Mouse (Mus musculus) lung, embryonic 16.5 days (tissue): Measurements from ENCODE around the gene Erc2. TPM values are rescaled to one million over a fixed set of nuclear protein-coding genes. Genes with fewer than 3 reads are reported as not detected.

Experiments
- ATAC-seq: fragments of 200-750 bp; cut with Nextera tagmentation; 2 replicates; pipeline ENCODE4 v1.8.0; 2017; ENCODE audit warnings: low read depth, mild to moderate bottlenecking, moderate library complexity
- H3K27ac ChIP-seq: fragments of 300-500 bp; sonication (generic); 2 replicates; pipeline ENCODE4 v1.5.1; 2014; ENCODE audit warnings: mild to moderate bottlenecking, control low read depth, low read length
- H3K27me3 ChIP-seq: fragments of 300-500 bp; sonication (generic); 2 replicates; pipeline ENCODE4 v1.6.1; 2014; ENCODE audit warnings: low read depth, low read length, mixed read lengths; ENCODE audit not compliant: control insufficient read depth, insufficient read depth
- H3K36me3 ChIP-seq: fragments of 300-500 bp; sonication (generic); 2 replicates; pipeline ENCODE4 v1.6.1; 2014; ENCODE audit warnings: low read length; ENCODE audit not compliant: control insufficient read depth, insufficient read depth
- H3K4me1 ChIP-seq: fragments of 300-500 bp; sonication (generic); replicated peaks from 2 replicates; pipeline ENCODE4 v1.6.1; 2014; ENCODE audit warnings: low read length, mixed read lengths; ENCODE audit not compliant: control insufficient read depth, insufficient read depth
- H3K4me2 ChIP-seq: fragments of 300-500 bp; sonication (generic); 2 replicates; pipeline ENCODE4 v1.6.1; 2014; ENCODE audit warnings: low read depth, low read length, control low read depth
- H3K4me3 ChIP-seq: fragments of 300-500 bp; sonication (generic); 2 replicates; pipeline ENCODE4 v1.5.1; 2014; ENCODE audit warnings: mild to moderate bottlenecking, low read length, control low read depth
- H3K9ac ChIP-seq: fragments of 300-500 bp; sonication (generic); 2 replicates; pipeline ENCODE4 v1.6.1; 2014; ENCODE audit warnings: low read length, control low read depth
- H3K9me3 ChIP-seq: fragments of 300-500 bp; sonication (generic); 2 replicates; pipeline ENCODE4 v1.6.1; 2016; ENCODE audit warnings: low read length; ENCODE audit not compliant: control insufficient read depth
- WGBS: fragments of 180-500 bp; shearing (Covaris S2); extraction: QIAGEN DNeasy Blood & Tissue Kit; methylation state at CpG from one replicate; pipeline ENCODE4 v1.1.7; 2014; 5-methylcytosine and 5-hydroxymethylcytosine counted together
- polyA plus RNA-seq: library from polyadenylated mRNA; unstranded; fragments of >200 nt; fragmentation: Nextera tagmentation; extraction: Ambion mirVana; gene quantifications from 2 replicates; pipeline ENCODE4 v1.2.1, GENCODE M21; 2015

The Erc2 gene
- polyA plus RNA-seq, 1 experiment from 2014 or later = 1.5 TPM

- Histone ChIP-seq H3K27ac (no peak overlapping the region), H3K4me3 (no peak overlapping the region), H3K4me1 (no peaks in the 10 kb centered on the region), H3K36me3 (no peaks in the 10 kb centered on the region), H3K9ac (no peak overlapping the region), H3K9me3 (no peaks in the 10 kb centered on the region), H3K27me3 (no peaks in the 10 kb centered on the region), H3K4me2 (no peak overlapping the region)
- no peak for ATAC-seq
- WGBS = 79% methylated on average over 6 of the region's 6 CpGs
Observed at GRCm38 (mm10) chr14:28225550-28225949, 603.3 kb downstream of the Erc2 start.

GRCm38 (mm10) chr14:28230563-28230962 lies 608.3 kb downstream of the Erc2 start:
- Histone ChIP-seq H3K36me3 (no peaks in the 10 kb centered on the region), H3K4me3 (no peak overlapping the region), H3K4me1 (no peaks in the 10 kb centered on the region), H3K9ac (no peak overlapping the region), H3K27ac (no peak overlapping the region), H3K27me3 (no peaks in the 10 kb centered on the region), H3K4me2 (no peak overlapping the region), H3K9me3 (no peaks in the 10 kb centered on the region)
- ATAC-seq = no peak
- 70% methylated on average over 6 of the region's 6 CpGs for WGBS

GRCm38 (mm10) chr14:28231241-28231640 lies 609.0 kb downstream of the Erc2 start:
- Histone ChIP-seq H3K27me3 (no peaks in the 10 kb centered on the region), H3K4me2 (no peak overlapping the region), H3K27ac (no peak overlapping the region), H3K9ac (no peak overlapping the region), H3K36me3 (no peaks in the 10 kb centered on the region), H3K4me1 (no peaks in the 10 kb centered on the region), H3K9me3 (no peaks in the 10 kb centered on the region), H3K4me3 (no peak overlapping the region)
- 70% methylated on average over 2 of the region's 2 CpGs for WGBS
- no peak for ATAC-seq

GRCm38 (mm10) chr14:28238336-28239048 lies 616.3 kb downstream of the Erc2 start:
- Histone ChIP-seq H3K4me1 (no peaks in the 10 kb centered on the region), H3K36me3 (no peaks in the 10 kb centered on the region), H3K27me3 (no peaks in the 10 kb centered on the region), H3K4me3 (no peak overlapping the region), H3K27ac (no peak overlapping the region), H3K9me3 (no peaks in the 10 kb centered on the region), H3K9ac (no peak overlapping the region), H3K4me2 (no peak overlapping the region)
- WGBS = 82% methylated on average over 9 of the region's 9 CpGs
- no peak for ATAC-seq

DNA sequence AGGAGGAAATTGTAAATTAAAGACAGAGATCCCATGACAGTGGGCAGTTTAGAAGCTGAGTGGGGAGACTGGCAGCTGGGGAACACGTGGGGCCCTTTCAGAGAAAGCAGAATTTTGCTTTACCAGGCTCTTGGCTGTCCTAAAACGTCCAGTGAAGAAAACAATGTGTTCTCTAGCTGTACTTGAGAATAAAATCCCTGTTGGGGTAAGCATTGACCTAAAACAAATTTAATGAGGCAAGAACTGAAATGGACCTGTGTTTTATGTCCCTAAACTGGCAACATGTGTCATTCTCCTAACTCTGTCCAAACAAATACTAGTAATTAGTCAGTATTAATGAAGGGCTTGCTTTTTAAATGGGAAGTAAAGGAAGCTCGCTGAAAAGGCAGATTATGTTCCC lies 617.9 kb downstream of the Erc2 start:
- Histone ChIP-seq H3K4me1 (no peaks in the 10 kb centered on the region), H3K4me3 (no peak overlapping the region), H3K27ac (no peak overlapping the region), H3K4me2 (no peak overlapping the region), H3K36me3 (no peaks in the 10 kb centered on the region), H3K27me3 (no peaks in the 10 kb centered on the region), H3K9me3 (no peaks in the 10 kb centered on the region), H3K9ac (no peak overlapping the region)
- WGBS = 48% methylated on average over 3 of the region's 3 CpGs
- no peak for ATAC-seq

DNA sequence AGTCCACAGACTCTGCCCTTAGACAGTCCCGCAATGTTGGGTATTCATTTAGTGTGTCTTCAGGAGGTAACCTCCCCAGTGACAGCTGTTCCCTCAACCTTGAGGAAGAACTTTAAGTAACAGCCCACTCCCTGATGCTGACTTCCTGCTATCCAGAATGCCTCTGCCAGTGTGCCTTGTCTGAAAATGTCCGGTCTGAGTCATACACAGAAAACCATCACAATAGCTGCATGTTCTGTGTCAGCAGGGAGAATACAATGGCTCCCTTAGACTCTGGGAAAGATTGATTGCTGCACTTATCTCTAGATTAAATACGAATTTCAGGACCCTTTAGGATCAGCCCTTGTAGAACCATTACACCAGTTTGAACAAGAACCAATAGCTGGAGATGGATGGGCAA lies 620.5 kb downstream of the Erc2 start:
- Histone ChIP-seq H3K36me3 (no peaks in the 10 kb centered on the region), H3K4me2 (no peak overlapping the region), H3K4me3 (no peak overlapping the region), H3K27me3 (no peaks in the 10 kb centered on the region), H3K27ac (no peak overlapping the region), H3K9ac (no peak overlapping the region), H3K4me1 (no peaks in the 10 kb centered on the region), H3K9me3 (no peaks in the 10 kb centered on the region)
- ATAC-seq = no peak
- 51% methylated on average over 3 of the region's 3 CpGs for WGBS

DNA sequence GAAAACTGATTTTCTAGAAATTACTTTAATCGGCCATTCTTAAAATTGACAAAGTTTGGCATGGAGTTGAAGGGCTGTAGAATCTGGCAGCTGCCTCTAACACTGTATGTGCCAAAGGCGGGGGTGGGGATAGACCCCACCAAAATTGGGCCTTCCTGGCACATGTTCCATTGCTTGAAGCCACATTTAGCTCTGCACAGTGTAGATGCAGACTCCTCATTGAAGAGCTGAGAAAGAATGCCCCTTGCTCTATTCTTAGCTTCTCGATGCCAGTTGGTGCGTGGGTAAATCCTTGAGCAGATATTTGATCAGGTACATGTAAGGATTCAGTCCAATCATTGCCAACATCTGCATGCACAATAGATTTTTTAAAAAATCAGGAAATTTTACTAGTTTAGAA lies 621.2 kb downstream of the Erc2 start:
- Histone ChIP-seq H3K9ac (no peak overlapping the region), H3K4me3 (no peak overlapping the region), H3K4me2 (no peak overlapping the region), H3K9me3 (no peaks in the 10 kb centered on the region), H3K36me3 (no peaks in the 10 kb centered on the region), H3K27ac (no peak overlapping the region), H3K4me1 (no peaks in the 10 kb centered on the region), H3K27me3 (no peaks in the 10 kb centered on the region)
- WGBS = 79% methylated on average over 4 of the region's 4 CpGs
- no peak for ATAC-seq

DNA sequence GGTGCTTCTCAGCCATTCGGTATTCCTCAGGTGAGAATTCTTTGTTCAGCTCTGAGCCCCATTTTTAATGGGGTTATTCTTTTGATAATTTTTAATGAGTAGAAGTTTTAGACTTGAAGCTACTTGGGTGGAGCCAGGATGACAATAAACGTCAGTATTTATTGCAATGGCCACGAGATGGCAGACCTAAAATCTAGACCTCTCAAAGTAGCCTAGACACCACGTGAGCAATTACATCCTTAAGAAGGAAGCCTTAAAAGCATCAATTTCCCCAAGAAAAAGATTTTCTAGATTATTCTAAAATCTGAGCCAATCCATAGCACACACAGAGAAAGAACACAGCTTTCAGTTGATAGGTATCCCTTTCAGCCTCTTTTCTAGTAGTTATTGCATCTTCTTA lies 640.5 kb downstream of the Erc2 start:
- H3K4me1 ChIP-seq = no peaks in the 10 kb centered on the region

DNA sequence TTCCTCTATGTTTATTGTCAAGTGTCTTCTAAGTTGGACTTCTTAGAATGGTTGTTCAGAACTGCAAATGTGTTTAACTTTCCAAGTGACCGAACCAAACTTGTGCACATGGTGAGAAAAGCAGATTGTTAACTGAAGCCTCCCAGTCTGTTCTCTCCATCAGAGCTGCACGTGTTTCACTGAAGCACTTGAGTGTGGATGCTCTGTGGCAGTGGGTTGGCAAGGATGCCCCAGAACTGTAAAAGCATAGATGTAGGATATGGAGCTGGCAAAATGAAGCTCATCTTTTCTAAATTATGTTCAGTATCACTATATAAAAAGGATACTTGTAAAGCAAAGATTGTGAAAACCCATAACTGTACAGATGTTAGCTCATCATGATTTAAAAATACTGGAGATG lies 645.1 kb downstream of the Erc2 start:
- Histone ChIP-seq H3K27me3 (no peaks in the 10 kb centered on the region; the same call in 1 of the 2 replicates), H3K9ac (no peak overlapping the region), H3K9me3 (no peaks in the 10 kb centered on the region), H3K27ac (no peak overlapping the region), H3K4me3 (no peak overlapping the region), H3K36me3 (no peaks in the 10 kb centered on the region), H3K4me2 (no peak overlapping the region), H3K4me1 (no peaks in the 10 kb centered on the region)
- no peak for ATAC-seq
- WGBS = 53% methylated on average over 2 of the region's 2 CpGs

More for the DNA sequence above, 640.5 kb downstream of the Erc2 start:
- no peak overlapping the region for H3K4me2 ChIP-seq
- no peaks in the 10 kb centered on the region for H3K9me3 ChIP-seq
- H3K9ac ChIP-seq = no peak overlapping the region
- no peak overlapping the region for H3K27ac ChIP-seq
- H3K36me3 ChIP-seq = no peaks in the 10 kb centered on the region
- H3K4me3 ChIP-seq = no peak overlapping the region
- no peaks in the 10 kb centered on the region for H3K27me3 ChIP-seq
- no peak for ATAC-seq
- 56% methylated on average over 4 of the region's 4 CpGs for WGBS

DNA sequence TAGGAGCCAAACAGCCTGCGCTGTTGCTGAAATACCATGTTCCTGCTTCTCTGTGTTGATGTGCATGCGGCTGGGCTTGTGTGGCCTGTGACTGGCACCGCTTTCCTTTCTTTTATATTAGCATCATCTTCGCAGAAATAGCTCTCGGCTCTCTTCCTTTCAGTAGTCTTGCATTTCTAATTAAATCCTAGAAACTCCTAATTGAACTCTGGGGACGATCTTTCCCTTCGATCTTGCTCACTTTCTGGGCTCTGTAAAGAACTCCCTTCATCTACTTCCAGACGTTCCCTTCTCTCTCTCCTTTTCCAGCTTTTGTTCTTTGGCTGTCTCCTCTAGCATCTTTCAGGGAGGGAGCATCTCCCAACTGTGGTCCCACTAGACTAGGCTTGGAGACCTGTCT lies 649.6 kb downstream of the Erc2 start:
- no peaks in the 10 kb centered on the region for H3K9me3 ChIP-seq
- 76% methylated on average over 8 of the region's 8 CpGs for WGBS
- H3K9ac ChIP-seq = no peak overlapping the region
- H3K4me2 ChIP-seq = no peak overlapping the region
- ATAC-seq = no peak
- H3K4me3 ChIP-seq = no peak overlapping the region
- H3K27ac ChIP-seq = no peak overlapping the region
- H3K36me3 ChIP-seq = no peaks in the 10 kb centered on the region
- no peaks in the 10 kb centered on the region for H3K4me1 ChIP-seq
- no peaks in the 10 kb centered on the region; the same call in 1 of the 2 replicates for H3K27me3 ChIP-seq
